Mouse (Mus musculus) gastrocnemius, postnatal 14 days (tissue): ENCODE measurements around the gene Dst. TPM values are rescaled to one million over a fixed set of nuclear protein-coding genes. Genes with fewer than 3 reads are reported as not detected.
A peak's percentile ranks its signal among the peaks of the same experiment; 100 is the strongest.

Source experiments
- DNase-seq: peaks from one replicate; pipeline ENCODE4 v3.0.0; 2021; ENCODE audit warnings: mixed read lengths
- intact Hi-C: fragments of 180-260 bp; cut with DNase I; formaldehyde crosslinking; loops from one replicate; pipeline ENCODE4 v1.15.1; 2025; ENCODE audit warnings: low total_unique reads
- total RNA-seq, 2 experiments: library from RNA; stranded (reverse); gene quantifications; 2 replicates each; pipeline ENCODE4 v1.2.3; 2021

The Dst gene
- total RNA-seq, 2 experiments from 2014 or later: 121 to 150 TPM

DNA sequence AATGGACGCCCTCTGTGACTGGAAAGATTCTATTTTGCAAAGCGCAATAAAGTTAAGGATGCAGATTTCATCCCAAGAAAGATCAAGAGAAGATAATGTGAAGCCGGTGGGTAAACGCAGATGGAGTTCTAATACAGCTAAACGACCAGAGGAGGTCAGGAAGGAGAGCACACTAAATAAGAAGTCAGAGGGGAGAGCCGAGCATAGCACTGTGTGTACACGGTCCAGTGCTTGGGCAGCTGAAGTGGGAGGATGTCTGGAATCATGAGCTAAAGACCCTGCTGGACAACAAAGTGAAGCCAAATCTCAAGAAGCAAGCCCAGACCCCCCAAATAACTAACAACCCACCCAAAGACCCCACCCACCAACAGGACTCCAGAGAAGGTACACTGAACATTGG is 14.9 kb downstream of the Dst start:
- intact Hi-C loops: no loop called here
- no peak for DNase-seq

DNA sequence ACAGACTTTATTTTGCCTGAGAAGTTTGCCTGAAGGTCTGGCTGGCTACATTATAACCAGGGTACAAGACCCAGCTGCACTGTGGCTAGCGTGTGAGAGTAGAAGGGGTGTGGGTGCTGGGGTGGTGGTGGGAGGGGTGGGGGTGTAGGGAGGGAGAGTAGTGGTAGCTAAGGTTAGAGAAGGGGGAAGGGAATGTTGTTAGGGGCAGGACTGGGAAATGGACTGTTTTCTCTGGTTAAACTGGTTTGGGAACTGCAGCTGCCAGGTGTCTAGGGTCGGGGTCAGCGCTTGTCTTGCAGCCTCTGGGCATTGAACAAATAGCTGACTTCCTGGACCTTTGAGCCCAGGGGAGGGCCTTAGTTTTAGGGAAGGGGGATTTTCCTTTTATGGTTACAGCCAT is 17.3 kb downstream of the Dst start:
- DNase-seq: no peak
- intact Hi-C loops: no loop called here

DNA sequence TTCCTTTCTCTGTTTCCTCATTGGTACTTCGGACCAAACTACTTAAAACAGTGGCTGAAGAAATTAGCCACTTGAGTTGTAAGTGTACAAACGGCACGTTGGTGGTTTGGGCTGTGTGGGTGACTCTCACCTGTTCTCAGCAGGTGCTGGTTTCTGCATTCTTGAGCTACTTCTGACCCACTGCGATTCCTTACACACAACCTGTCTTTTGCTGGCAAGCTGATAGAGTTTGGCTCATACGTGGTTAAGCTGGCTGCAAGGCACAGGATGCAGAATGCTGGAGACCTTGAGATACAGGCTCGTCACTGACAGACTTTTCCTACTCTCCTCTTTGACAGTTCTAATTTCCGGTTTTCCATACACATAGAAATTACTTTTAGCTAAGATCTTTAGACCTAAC is 19.4 kb downstream of the Dst start:
- intact Hi-C loops: no loop called here
- no peak for DNase-seq

DNA sequence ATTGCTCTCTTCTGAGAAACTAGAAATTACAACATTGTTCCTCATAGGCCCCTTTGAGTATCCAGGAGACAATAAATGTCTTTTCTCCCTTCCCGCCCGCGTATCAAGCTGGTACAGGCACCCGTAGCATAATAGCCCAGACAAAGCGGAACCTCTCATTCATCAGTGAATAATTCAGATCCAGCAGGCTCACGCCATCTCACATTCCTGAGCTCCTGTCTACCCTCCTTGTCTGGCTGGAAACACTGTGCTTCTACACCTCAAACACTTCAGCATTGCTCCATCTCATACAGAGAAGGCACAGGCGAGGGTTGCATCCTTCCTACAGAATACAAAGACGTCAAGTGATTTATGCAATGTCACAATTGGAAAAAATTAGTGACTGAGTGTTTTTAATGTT is 23.8 kb downstream of the Dst start:
- intact Hi-C loops: no loop called here
- no peak for DNase-seq

DNA sequence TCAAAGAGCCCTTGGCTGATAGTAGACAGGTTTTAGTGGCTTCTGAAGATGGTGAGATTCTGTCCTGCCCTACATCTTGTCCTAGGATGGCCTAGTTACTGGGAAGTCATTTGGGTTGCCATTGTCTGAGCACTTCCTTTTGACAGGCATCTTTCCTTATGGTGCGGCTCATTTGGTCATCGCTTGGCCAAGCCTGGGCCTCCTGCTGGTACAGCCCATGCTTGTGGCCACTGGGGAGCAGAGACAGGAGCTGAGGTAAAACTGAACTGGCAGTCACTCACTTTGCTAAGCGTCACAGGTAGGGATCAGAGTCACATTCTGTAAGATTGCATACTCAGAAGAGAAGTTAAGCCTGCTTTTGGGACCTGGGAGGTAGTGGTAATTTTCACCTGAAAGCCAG is 24.2 kb downstream of the Dst start:
- intact Hi-C loops: no loop called here

DNA sequence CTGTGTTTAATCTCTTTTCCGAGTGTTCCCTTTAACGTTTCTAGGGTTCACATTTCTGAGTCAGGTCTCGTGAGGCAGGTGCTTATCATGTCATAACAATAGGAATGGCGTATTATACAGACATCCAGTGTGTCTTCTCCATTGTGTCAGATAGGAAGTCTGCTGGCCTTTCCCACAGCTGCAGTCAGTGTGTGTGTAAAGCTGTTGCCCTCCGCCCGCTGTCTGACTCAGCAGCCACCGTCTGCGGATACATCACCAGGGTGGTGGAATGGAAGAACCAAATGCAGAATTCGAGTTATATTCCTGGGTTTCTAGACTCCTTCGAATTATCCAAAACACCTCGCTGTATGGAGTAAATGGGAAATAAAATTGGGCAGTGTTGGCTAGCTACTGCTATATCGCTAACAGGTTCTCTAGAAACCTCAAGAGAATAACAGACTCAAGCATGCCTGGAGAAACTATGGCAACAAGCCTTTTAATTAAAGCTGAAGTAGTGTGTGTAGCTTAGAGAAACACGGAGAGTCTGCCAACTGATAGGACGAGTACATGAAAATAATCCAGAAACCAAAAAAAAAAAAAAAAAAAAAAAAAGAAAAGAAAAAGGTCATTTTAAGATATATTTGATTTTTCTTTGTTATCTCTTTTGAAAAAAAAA is 24.9 kb downstream of the Dst start:
- DNase-seq: no peak
- intact Hi-C loops: no loop called here

More for the DNA sequence above, 24.2 kb downstream of the Dst start:
- no peak for DNase-seq

DNA sequence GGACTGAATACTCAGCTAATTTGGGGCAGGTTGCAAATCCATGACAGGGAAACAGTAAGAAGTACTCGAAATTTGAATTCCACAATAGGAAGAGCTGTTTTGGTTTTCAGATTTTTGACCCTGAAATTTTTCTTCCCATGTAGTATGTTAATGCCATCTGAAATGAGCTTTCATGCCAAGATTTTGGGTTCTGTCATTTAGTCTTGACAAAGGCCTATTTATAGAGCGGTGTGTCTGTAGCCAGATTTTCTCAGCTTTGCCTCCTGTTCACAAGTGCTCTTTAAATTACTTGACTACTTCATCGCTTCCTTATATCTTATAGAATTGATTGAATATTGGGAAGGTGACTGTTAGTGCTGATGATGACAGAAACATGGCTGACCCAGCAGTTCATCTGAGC is 27.9 kb downstream of the Dst start:
- intact Hi-C loops: no loop called here
- no peak for DNase-seq

DNA sequence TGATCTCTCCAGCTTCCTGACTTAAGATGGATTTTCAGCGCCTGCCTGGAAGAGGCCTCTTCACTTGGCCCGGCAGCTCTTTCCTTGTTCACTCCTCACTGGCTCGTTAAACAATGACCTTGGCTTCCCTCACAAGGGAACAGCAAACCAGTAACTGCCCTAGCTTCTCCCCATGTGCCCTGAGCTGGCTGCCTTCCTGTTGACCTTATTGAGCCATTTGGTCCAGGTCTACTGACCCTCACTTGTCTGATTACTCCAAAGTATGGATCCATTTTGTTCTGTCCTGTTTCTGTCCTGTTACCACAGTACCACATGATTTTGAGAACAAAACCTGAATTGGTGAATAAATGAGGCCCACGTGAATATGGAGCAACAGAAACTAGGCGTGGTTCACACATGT is 31.8 kb downstream of the Dst start:
- no peak for DNase-seq
- intact Hi-C loops: no loop called here

DNA sequence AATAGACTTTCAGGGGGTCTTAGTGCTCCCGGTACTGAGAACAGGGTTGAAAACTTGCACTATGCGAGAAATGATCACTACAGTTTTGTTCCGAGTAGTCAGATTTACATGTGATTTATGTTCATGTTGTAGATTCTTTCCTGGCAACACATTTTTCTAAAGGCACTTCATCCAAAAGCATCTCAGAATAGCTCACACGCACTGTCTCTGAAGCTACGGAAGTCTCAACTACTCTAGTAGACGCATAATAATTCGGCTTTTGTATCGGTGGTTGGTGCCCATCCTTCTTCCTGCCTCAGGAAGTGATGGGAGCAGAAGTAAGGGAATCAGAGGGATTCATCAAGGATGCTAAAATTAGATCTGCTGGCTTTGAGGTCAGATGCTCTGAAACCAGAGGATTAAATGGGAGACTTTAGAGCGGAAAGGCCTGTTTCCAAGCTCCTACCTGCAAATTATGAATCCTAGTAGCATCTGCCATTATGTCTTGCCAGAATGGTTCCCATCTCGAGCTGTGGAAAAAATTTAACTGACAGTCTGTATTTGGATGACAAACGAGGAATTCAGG is 32.4 kb downstream of the Dst start:
- DNase-seq: no peak
- intact Hi-C loops: no loop called here

DNA sequence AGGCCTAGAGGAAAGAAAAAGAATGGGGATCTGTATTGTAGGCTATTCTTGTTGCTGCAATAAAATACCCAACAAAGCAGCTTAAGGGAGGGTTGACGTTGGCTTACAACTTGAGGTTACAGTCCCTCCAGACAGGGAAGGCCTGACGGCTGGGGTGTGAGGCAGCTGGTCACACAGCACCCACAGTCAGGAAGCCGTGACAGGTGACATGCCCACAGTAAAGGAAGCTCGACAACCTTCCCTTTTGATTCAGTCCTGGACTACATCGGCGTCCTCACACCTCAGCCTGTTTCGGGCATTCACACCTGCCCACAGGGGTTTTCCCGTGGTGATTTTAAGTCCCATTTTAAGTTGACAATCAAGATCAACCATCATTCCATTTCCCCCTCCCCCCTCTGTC is 34.6 kb downstream of the Dst start:
- DNase-seq: no peak
- intact Hi-C loops: no loop called here

DNA sequence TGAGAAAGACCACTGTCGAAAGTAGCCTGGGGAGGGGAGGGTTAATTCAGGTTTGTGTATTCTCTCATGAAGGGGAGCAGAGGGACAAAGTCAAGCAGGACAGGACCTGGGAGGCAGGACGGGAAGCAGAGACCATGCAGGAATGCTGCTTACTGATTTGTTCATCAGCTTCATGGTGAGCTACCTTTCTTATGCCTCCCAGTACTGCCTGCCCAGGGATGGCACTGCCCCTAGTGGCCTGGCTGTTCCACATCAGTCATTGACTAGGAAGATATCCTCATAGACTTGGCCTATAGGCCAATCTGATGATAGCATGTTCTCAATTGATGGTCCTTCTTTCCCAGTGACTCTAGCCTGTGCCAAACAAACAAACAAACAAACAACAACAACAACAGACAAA is 35.9 kb downstream of the Dst start:
- no peak for DNase-seq
- intact Hi-C loops: no loop called here

DNA sequence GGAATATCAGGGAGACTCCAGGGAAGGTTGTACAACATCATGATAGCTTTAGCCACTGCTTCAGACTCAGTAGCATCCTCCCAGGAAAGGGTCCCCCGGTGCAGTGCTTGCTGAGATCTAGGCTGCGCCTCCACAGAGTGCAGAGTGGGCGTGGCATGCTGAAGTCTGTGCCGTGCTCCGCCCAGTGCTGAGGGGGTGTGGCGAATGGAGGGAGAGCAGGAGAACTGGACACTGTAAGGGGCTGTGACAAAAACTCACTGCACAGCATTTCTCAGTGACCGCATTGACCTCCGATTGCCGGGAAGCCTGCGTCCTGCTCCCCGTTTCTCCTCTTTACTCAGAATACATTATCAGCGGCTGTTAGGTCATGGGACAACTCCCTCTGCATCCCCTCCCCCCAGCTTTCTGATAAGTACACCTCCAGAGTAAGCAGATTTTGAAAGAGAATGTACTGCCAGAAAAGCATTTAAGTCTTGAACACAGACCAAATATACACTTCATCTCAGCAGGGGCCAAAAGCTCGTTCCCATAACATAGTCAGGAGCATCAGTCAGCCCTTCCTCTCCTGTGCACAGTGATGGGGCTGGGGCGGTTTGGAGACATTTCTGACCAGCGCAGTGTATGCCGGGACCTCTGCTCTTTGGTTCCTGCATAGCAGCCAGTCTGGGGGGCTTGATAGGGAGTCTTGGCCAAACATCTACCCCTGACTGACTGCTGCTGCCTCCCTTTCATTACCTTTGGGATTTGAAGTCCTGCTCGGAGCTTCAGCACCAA is 37.1 kb downstream of the Dst start:
- peak; percentile 64 for DNase-seq
- intact Hi-C loops: no loop called here

DNA sequence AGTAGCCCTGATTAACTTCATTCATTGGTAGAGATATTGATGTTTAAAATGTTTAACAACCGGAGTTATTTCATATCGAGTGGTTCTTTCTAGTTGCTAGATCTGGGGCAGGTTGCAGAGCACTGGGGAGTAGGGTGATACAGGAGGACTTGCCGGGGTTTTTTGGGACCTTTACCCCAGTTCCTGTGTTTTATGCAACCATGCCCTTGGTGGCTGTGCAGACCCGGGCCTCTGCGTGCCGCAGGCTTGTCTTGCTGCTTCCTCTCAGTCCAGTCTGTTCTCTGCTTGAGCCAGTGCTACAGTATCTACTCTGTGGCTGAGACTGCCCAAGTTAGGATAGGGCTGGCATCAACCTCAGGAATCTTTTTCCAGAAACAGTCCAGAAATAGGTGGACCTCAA is 37.7 kb downstream of the Dst start:
- DNase-seq: no peak
- intact Hi-C loops: no loop called here

DNA sequence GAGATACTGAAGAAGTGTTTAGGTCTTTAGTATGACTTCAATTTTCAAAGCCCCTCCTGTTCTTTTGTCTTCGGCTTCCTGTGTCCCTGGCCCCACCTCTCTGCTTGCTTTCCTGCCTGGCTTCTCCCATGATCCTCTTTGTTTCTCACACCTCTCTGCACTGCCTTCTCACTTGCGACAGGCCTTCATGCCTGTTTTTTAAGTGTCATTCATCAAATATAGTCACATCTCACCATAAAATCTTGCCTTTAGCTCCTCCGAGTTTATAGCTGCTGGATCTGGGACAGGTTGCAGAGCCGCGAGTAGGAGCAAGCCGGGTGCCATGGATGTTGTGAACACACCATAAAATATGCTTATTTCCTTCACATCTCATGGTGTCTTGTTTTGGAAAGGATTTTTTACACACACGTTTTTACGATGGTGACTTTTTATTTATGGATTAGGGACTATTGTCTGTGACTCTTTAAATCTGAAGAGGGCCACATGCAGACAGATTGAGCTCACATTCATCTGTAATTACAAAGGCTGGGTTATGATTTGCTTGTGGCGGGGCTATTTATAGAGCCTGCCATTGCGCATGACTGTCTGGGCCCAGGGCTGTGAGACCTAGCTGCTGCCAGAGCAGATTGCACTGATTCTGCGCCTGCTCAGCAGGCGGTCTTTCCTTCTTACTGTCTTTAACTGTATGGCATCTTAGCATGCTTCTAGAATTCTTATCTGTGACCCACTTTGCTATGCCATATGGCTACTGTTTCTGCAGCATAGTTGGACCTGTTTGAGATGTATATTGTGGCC is 38.8 kb downstream of the Dst start:
- intact Hi-C loops: no loop called here
- DNase-seq: no peak

DNA sequence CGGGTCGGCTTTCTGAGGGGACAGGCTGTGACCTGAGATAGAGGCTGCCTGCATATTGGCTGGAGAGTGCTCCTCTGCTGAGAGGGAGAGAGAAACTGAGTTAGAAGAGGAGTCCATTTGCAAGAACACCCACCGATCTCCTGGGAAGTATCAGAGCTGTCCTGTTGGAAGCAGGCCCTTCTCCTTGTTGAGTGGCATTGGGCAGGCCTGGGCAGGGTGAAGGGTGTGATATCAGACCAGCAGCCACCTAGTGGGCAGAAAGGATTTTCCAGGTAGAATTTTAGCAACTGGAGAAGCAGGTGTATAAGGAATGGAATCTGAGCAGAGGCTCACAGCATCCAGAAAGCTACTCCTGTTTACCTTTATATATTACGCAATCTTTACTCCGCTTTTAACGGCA is 39.8 kb downstream of the Dst start:
- DNase-seq: no peak
- intact Hi-C loops: no loop called here

DNA sequence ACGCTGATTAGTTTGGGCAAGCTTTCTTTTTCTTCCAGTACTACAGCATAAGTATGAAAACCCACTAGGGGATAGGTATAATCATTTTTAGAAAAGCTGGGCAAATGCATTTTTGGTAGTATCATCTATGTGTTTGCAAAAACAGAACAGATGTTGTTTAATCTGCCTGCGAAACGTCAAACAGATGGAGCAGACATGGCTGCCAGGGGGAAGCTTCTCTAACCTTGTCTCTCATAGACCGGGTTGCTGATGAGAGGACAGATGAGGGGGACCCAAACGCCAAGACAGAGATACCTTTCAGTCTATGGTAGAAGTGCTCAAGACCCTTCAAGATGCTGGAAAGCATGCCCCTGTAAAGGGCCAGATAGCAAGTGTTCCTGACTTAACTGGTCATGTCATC is 40.5 kb downstream of the Dst start:
- no peak for DNase-seq
- intact Hi-C loops: no loop called here

DNA sequence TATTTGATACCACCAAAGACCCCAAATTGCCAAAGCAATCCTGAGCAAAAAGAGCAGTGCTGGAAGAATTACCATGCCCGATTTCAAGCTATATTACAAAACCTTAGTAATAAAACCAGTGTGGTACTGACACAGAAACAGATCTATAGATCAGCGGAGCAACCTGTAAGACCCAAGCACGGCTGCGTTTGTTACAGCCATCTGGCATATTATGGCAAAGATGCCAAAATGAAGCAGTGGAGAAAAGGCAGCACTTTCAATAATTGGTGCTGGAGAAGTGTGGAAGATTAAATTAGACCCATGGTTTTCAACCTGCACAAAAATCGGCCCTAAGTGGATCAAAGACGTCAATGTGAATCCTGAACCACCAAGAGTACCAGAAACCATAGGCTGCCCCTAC is 47.6 kb downstream of the Dst start:
- intact Hi-C loops: no loop called here

DNA sequence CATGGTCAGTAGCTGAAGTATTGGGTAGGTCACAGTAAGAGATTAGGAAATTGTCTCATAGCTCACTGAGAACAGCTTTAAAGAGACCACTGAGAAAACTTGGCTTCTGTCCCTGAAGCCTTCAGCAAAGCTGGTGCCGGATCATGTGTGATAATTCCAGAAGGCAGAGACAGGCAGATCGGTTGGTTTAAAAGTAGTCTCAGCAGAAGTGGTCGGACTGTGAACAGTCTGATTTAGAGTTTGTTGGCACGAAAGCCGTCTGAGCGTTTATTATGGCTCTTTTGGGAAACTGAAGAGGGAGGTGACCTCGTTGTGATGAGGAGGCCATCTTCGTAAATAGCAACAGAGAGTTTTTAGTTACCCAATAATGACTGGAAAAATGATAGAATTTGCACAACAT is 52.4 kb downstream of the Dst start:
- intact Hi-C loops: loop anchor here (10.0 kb wide), 1 partner anchor 296 kb away; the partner anchor contains the start of gene Prim2
- DNase-seq: no peak

More for the DNA sequence above, 47.6 kb downstream of the Dst start:
- no peak for DNase-seq

DNA sequence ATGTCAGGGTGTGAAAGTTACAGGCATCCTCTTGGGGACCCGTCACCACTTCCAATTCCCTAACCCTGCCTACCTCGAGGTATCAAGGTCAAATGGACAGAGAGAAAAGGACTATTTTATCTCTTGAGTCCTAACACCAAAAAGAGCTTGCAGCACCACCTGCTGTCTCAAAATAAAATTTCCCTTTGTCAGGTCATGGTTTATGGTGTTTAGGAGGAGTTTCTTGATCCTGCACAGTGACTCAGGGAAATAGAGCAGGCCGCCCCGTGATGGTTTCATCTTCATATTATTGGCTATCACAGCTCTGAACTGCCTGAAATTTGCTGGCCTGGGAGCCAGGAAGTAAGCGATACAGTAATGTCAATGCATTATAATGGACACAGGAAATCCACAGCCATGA is 56.6 kb downstream of the Dst start:
- DNase-seq: no peak
- intact Hi-C loops: loop anchor here (10.0 kb wide), 1 partner anchor 300 kb away; the partner anchor contains the start of gene Prim2

DNA sequence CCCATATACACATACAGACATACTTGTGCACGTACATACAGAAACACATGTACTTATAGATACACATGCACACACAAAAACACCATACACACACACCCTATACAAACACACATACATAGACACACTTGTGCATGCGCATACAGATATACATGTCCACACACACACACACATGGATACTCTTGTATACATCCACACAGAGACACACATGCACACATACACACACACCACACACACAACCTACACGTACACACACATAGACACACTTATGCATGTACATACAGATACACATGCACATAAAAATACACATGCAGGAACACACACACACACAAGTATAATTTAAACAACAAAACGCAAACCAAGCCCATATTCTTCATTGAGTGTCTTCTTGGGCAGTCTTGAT is 57.8 kb downstream of the Dst start:
- intact Hi-C loops: loop anchor here (2.0 to 10.0 kb wide), 2 partner anchors 73 to 301 kb away; partner anchors contain the start of gene Prim2
- no peak for DNase-seq
